Mouse (Mus musculus): Measurements from ENCODE around the gene Lhpp. TPM values are rescaled to one million over a fixed set of nuclear protein-coding genes. Genes with fewer than 3 reads are reported as not detected.
"Not testable (repeated sequence)": the region's sequence is repeated elsewhere in the genome, so short reads cannot be mapped to it uniquely, and the experiment has no call there.

The Lhpp gene
- total RNA-seq, 2 experiments from 2014 or later = 37.9 to 38.6 TPM

DNA sequence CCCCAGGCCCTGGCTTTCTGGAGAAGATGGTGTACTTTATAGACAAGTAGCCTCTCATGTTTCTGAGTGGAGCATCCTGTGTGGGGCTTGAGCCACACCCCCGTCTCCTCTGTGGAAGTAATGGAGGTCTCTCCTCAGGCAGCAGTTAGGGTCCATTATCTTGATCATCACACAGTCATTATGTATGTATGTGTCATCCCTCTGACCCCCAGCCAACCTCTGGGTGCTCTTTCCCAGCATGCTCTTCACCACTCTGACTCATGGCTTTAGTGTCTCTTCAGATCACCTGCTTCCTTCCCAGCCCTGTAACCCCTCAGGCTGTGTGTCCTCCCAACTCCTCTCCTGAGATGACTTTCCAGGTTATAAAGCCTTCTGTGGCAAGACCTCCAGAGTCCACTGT, 31.2 kb downstream of the Lhpp start:
- DNase-seq (ENCODE audit: low spot score in 2 of 2) = no peak

DNA sequence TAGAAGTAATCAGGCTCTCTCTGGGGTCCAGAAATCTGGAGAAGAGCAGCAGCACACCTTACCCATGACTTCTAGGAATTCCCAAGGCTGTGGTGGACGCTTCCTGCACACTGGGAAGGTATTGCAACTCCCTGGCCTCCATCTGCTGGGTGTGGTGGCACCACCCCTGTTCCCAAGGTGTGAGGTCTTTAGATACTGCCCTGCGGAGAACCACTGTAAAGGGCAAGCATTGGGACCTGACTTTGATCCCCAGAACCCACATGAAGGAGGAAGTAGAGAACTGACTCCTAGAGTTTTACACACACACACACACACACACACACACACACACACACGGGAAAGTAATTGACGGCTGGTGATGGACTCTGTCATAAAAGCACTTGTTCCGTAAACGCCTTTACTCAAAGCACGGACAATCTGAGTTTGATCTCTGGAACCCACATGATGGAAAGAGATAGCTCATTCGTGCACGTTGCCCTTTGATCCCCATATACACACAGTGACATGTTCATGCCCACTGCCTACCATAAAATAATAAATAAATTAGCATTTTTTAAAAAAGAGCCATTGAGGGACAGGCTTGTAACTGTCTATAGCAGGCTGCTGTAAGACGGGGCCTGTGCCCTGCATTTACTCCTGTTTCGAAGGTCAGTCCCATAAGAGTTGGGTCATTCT, 34.3 kb downstream of the Lhpp start:
- no peak for DNase-seq (ENCODE audit: low spot score in 2 of 2)

DNA sequence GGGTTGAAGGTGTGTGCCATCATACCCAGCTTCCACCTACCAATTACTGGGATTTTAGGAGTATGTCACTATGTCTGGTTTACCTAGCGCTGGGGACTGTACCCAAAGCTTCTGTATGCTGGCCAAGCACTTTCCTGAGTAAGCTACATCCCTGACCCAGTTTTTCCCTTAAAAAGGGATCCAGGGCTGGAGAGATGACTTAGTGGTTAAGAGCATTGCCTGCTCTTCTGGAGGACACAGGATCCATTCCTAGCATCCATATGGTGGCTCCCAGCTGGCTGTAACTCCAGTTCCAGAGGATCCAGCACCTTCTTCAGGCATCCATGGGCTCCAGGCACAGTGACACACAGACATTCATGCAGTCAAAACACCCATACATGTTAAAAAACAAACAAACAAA, 36.1 kb downstream of the Lhpp start:
- DNase-seq (ENCODE audit: low spot score in 2 of 2) = no peak

DNA sequence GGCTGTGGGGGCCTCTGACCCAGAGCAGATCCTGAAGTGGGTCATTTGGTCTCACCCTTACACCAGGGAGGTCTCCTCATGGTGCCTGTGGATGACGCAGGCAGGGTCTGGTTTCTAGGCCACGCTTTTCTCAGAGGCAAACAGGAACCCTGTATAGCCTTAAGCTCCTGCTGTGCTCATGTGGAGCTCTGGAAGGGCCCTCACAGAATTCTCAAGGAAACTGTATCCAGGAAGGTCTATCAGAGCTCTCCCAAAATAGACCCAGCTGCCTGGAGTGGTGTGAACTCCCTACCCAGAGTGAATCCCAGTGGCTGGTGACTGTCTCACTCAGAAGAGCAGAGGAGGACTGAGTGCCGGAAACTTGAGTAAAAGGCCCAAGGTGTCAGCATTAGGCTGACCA, 44.0 kb downstream of the Lhpp start:
- no peak for DNase-seq (ENCODE audit: low spot score in 2 of 2)

DNA sequence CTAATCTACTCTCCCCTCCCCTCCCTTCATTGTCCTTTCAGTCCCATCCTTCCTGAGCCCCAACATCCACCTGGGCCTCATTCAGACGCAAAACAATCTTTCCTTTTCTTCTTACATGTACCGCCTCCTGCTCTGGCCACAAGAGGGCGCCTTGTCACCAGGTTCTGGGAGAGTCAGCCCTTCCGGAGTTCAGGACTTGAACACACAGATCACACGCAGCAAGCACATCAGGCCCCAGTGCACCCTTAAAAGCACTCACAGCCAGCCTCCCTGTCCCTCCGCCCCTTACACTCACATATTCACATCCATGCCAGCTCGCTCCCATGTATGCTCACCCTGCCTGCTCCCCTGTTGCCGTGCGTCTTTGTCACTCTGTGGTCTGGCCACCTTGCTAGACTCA, 45.6 kb downstream of the Lhpp start:
- peak; percentile 92 to 93 for DNase-seq (ENCODE audit: low spot score in 2 of 2)

DNA sequence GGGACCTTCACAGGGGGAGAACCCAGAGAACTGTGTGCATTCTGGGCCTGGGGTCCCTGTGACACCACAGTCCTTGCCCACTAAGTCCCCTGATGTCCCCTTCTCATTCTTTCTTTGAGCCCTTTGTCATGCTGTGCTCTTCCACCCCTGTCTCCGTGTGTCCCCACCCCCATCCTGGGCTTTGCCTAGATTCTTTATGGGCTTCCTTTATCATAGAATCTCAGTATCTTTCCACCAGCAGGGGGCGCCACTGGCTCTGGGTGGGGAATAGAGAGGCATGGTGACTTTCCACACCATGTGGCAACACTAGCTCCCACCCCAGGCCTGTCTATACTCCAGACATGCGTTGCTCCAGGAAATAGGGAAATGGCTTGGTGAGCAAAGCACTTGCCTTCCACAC, 46.1 kb downstream of the Lhpp start:
- DNase-seq (ENCODE audit: low spot score in 2 of 2) = peak; percentile 94 to 95

DNA sequence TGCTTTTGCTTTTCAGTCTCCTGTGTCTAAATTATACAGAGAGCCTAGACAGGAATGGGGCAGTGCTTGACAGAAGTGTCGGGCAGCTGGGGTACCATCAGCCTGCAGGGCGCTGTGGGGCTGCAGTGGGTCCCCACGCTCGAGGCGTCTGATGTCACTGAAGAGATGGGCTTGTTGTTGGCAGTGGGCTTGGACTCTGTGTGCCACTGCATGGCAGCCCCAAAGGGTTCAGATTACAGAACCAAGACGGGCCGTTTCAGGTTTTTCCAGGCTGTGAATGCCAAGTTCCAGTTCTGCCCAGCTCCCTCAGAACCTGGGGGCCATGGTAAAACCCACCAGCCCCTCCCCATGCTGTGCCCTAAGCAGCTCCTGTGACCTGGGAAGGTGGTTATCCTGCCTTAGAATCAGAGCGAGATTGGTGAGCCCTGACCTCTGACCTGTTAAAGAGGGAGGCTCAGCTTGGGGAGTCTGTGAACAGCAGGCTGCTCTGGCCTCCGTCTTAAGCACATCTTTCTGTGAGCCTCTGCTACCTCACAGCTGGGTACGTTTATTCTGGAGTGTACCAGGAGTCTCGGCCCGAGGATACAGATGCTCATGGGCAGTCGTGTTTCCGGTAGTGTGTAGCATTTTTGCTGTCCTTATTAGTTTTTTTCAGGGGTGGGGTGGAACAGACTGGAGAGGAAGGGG, 47.1 kb downstream of the Lhpp start:
- no peak for DNase-seq (ENCODE audit: low spot score in 2 of 2)

DNA sequence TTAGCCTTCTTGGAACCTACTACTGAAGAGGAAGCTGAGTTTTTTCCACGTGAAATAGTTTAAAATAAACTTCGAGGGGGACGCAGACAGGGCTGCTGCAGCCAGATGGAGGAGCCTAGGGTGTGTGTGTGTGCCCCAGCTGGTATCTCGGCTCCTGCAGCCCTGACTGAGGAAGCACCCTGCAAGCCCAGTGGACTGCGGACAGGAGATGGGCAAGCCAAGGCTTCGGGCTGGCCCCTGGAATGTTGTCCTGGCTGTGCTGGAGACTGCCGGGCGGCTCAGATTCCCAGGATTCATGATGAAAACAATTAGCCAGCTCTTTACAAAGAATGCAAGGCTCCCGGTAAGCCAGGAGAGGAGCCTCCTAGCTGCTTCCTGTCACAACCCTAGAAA, 47.6 kb downstream of the Lhpp start:
- no peak for DNase-seq (ENCODE audit: low spot score in 2 of 2)

DNA sequence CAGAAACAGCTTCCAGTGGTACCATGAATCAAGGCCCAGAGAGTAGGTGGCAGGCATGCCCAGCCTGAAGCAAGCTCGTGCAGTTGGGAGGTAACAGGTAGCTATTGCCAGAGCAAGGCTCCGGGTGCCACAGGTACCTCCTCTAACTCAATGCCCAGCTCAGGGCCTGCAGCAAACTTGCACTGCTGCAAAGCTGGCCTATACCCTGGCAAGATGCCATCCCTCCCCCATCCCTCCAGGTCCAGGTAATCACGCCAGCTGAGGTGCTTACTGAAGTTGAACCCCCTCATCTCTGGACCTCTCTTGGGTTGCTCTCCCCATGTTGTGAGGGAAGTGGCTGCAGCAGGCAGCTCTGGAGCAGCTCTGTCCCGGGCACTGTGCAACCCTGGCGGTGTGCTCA, 48.2 kb downstream of the Lhpp start:
- no peak for DNase-seq (ENCODE audit: low spot score in 2 of 2)

DNA sequence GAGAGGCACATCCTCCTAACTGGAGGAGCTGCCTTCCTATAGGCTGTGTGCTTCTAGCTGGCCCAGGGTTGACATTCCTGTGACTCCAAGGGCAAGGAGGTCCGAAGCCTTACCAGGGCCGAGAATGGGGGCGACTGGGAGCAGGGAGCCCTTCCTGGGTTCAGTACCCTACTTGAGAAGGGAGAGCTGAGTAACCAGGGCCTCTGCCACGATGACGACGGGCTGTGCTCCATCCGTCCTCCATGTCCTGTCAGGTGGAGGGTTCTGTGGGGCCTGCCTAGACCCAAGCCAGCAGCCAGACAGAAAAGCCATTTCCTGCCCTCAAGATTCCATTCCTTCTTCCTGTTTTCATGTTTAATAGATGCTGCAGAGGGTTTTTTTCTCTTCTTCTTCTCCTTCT, 49.2 kb downstream of the Lhpp start:
- DNase-seq (ENCODE audit: low spot score in 2 of 2) = no peak

DNA sequence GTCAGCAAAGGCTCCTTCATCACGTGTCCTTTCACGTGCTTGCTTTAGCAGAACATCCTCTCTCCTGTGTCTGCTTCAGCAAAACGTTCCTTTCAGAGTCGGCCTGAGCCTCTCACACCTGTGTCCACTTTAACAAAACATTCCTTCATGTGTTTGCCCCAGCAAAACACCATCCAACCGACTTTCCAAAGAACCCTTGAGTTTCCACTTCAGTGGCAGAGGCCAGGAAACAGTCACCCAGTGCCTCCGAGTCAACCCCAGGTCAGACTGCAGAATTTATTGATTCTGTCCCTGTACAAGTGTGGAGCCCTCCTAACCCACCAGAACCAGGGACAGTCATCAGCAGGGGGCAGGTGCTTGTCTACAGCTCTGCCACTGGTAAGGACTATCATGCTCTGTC, 52.4 kb downstream of the Lhpp start:
- not testable (repeated sequence) for DNase-seq (ENCODE audit: low spot score in 2 of 2)

DNA sequence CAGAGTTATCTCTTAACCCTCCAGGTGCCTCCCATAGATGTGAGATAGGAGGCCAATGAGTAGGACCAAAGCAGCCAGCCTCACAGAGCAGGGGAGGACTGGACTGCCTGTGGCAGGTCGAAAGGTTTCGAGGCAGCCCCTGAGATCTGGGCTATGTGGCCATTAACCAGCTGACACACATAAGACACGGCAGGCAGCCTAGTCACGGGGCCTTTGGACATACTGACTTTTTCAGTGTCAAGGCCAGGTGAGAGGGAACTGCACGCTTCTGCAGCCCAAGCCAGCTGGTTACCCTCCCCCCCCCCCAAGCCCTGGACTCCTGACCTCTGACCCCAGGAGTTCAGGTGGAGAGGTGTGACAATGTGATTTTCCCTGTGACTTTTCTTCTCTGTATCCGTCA, 54.4 kb downstream of the Lhpp start:
- DNase-seq (ENCODE audit: low spot score in 2 of 2) = no peak

DNA sequence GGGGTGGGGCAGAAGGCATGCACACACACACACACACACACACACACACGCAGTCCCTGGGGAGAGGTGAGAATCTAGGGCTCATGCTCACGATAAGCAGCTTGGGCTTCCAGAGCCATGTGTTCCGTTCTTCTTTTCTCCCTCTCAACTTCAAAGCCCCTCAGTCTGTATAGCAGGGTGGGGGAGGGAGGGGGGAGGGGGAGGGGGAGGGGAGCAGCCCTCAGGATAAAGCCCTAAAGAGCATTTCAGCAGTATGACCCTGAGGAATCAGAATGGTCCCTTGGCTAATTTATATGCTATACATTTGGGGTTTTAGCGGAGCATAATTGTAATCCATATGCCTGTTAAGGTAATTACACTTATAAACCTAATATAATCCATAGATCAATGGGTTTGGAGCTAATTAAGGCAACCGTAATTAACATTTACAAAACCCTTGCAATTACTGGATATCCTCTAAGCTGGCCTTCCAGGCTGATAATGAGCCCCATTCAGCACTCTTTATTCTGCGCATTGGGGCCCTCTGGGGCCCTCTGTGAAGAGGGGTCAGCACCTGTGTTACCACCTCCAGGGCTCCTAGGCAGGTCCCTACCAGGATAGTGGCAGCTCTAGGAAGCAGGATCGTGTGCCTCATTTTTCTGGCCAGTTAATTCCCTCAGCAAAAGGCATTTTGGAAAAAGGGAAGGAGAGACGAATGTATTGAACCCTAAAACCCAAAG, 55.4 kb downstream of the Lhpp start:
- no peak for DNase-seq (ENCODE audit: low spot score in 2 of 2)

DNA sequence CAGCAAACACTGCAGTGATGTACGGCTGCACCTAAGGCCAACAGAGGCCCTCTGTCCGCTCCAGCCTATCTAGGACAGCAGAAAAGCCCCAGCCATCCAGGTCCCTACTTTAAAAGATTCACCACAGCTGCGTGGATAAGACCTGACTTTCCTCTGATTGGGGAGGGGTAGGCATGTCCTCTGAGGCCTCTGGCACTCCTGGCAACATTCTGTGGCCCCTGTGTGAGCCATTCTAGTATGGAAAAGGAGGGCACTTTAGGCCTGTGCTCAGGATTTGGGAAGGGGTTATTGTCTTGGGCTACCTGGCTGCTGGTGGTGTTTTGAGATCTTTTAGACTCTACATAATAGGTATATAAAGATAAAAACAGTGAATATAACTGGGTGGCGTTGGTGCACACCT, 56.1 kb downstream of the Lhpp start:
- DNase-seq (ENCODE audit: low spot score in 2 of 2) = no peak

DNA sequence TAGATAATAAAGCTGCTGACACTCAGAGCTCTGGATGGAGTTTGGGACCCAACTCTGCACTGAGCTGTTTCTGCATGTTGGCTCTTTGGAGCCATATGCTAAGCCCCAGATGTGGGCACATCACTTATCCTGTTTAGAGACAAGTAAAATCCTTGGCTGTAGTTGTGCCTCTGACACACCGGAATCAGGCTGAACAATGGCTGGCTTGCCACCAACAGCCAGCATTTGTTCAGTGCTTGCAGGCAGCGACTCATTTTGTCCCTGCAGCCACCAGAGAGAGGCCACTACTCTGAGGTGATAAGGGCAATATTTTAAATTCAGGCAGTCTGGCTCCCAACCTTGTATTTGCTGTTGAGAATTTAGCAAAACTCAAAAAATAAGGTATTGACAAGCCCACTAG, 58.2 kb downstream of the Lhpp start:
- DNase-seq (ENCODE audit: low spot score in 2 of 2) = no peak

DNA sequence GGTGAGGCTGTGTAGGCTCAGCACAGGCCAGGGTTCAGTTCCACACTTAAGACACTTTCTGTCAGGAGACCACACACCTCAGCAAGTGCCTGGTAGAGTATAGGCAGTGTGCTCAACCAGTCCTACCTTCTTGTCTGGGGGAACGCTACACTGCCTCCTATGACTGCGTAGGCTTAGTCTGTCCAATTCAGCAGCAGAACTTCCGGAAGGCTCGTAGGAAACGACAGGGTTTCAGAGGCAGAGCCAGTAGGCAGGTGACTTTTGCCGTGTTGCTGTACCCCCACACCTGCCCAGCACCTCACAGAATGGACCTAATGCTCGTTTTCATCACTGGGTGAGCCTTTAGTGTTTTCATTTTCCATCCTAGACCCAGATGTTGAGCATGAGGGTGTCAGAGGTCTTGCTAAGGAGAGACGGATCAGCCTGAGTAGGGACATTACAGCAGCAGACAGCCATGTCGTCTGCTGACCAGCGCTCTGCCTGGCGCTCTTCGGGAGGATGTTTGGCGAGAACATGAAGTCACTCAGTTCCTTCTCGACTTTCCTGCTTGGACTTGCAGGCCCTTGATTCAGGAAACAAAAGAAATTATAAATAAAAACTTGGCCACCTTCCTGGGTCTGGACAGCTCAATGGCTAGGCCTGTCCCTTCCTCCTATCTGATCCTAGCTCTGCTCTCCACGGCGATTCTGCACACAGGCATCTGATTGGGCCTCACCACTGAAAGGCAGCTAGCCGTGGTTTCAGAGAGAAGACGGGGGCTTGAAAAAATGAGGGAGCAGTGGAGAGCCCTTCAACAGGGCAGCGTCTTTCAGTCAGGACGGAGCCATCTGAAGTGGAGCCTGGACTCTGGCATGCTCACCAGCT, 59.8 kb downstream of the Lhpp start:
- no peak for DNase-seq (ENCODE audit: low spot score in 2 of 2)

DNA sequence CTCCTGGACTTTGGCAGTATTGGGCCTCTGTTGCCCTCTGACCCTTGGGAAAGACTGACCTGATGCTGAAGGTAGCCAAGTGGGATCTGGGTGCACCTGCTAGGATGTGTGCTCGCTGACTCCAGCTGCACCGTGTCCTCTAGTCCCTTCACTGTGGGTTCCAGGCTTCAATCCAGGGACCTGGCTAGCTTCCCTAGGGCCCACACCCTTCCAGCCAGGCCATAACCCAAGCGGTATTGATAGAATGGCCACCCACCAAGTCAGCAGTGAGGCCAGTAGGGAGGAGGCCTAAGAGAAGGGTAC, 60.4 kb downstream of the Lhpp start:
- DNase-seq (ENCODE audit: low spot score in 2 of 2) = no peak

DNA sequence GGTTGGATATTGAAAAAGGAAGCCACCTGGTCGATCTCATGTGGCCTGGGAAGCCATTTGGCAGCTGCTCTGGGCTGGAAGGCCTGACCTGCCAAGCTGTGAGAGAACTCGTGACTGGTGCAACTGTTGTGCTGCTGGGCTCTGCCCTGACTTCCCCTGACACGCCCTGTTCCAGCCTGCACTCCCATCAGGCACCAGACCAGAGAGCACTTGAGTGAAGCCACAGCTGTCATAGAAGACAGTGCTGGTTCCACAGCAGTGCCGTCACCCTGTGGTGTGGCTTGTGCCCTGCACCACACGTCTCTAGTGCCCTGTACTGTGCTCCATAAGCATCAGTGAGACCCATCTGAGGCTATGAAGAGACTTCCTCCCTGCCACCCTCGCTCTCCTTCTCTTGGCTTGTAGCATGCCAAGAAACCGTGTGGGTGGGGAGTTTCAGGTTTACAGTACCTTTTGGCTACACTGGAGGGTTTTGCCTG, 62.1 kb downstream of the Lhpp start:
- no peak for DNase-seq (ENCODE audit: low spot score in 2 of 2)

DNA sequence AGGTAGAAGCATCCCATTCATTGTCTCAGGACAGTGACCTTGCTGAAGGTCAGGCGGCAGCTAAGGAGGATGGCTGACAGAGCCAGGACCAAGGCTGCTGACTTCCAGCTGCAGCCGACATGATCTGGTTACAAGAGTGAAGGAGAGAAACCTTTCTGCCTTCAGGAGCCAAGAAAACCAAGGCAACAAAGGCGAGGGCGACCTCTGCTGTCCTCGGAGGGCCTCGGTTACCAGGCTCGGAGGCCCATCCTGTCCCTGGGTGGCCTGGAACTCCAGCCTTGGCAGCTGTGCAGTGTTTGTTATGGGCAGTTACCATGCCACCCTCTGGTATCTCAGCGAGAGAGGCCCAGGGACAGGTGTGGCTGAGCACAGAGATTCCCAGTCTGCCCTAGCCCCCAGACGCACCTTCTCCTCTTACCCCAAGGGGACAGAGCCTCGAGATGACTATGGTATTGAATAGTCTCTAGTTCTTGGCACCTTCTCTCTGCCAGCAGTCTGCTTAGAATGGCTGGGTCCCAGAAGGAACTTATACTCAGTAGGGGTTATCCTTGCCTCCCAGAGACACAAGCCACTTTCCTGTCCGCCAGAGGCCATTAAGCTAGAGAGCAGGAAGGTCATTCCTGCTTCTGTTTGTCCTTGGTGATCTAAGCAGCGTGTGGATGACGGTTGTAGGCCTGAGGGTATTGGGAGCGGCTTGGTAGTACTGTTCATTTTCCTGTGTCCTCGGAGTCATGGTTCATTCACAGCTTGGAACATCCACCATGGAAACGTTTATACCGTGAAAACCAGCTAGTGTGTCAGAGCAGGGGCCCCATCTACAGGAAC, 63.7 kb downstream of the Lhpp start:
- DNase-seq (ENCODE audit: low spot score in 2 of 2) = no peak

DNA sequence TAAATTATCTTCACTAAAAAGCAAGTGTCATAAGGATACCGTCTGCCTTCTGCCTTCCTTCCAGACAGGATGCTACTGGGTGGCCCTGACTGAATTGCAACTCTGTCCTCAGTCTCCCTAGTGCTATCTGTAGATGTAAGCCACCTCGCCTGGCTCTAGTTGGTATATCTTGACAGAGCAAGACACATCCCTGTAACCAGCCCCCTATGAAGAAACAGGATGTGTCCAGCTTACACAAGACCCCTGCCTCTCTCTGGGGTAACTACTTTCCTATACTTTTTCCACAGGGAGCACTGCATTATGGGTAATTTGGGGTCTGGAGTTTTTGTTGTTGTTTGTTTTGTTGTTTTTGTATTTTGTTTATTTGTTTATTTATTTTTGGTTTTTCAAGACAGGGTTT, 65.5 kb downstream of the Lhpp start:
- no peak for DNase-seq (ENCODE audit: low spot score in 2 of 2)

DNA sequence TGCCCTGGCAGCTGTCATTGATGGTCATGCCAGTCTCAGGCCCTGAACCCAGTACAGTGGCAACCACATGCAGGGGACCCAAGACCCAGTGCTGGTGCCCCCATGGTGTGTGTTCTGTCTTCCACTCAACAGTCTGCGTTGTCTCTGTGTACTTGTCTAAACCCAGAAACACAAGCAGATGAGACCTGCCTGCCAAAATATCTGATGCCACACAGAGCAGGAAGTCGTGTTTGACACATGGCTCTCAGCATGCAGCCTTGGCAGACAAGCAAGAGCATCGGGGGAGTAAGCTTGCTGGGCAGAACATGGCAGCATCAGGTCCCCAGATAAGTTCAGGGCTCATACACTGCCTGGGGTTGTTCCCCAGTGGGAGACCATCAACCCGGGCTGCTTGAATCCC, 68.7 kb downstream of the Lhpp start:
- DNase-seq (ENCODE audit: low spot score in 2 of 2) = peak in 1 of 2 experiments; percentile 43
